Mouse (Mus musculus) heart, adult 2 months (tissue): ENCODE data around the gene Gprc5b. TPM values are rescaled to one million over a fixed set of nuclear protein-coding genes. Genes with fewer than 3 reads are reported as not detected.

Experiments used
- DNase-seq, 2 experiments: peaks; one replicate each; pipeline ENCODE4 v3.0.0; 2021
- H3K27ac ChIP-seq: fragments of 200-600 bp; 2 replicates; pipeline ENCODE4 v1.8.1; 2022
- H3K27me3 ChIP-seq: fragments of 200-500 bp; 2 replicates; pipeline ENCODE4 v1.6.1; 2012; ENCODE audit warnings: mild to moderate bottlenecking, low read length, inconsistent platforms, mixed read lengths; ENCODE audit not compliant: control insufficient read depth, insufficient read depth
- H3K36me3 ChIP-seq: fragments of 200-500 bp; 2 replicates; pipeline ENCODE4 v1.6.1; 2012; ENCODE audit warnings: low read length, inconsistent platforms; ENCODE audit not compliant: control insufficient read depth, insufficient read depth
- H3K4me1 ChIP-seq: fragments of 200-500 bp; 2 replicates; pipeline ENCODE4 v1.6.1; 2011; ENCODE audit warnings: low read length; ENCODE audit not compliant: control insufficient read depth, insufficient read depth
- H3K4me3 ChIP-seq: fragments of 200-600 bp; 2 replicates; pipeline ENCODE4 v1.8.1; 2022
- H3K79me2 ChIP-seq: fragments of 200-500 bp; replicated peaks from 2 replicates; pipeline ENCODE4 v1.6.1; 2012; ENCODE audit warnings: mild to moderate bottlenecking, inconsistent platforms, low read length, moderate library complexity, mixed read lengths; ENCODE audit not compliant: control insufficient read depth, insufficient read depth
- H3K9ac ChIP-seq: fragments of 200-500 bp; 2 replicates; pipeline ENCODE4 v1.6.1; 2012; ENCODE audit warnings: low read depth, mild to moderate bottlenecking, control low read depth, inconsistent platforms, low read length, mixed read lengths
- CTCF ChIP-seq: fragments of 200-600 bp; IDR thresholded peaks from 2 replicates; pipeline ENCODE4 v1.8.1; 2022; ENCODE audit warnings: antibody characterized with exemption, mild to moderate bottlenecking, moderate library complexity
- EP300 ChIP-seq: fragments of 200-500 bp; IDR thresholded peaks from 2 replicates; pipeline ENCODE4 v1.6.1; 2011; ENCODE audit warnings: low read depth, low read length, control low read depth; ENCODE audit not compliant: insufficient read depth
- POLR2A ChIP-seq: fragments of 200-500 bp; IDR thresholded peaks from 2 replicates; pipeline ENCODE4 v1.6.1; 2011; ENCODE audit warnings: mild to moderate bottlenecking, low read depth, low read length, control low read depth; ENCODE audit not compliant: insufficient read depth
- WGBS: fragments of 180-500 bp; shearing (Covaris S2); methylation state at CpG from one replicate; pipeline ENCODE4 v1.1.7; 2018; 5-methylcytosine and 5-hydroxymethylcytosine counted together
- intact Hi-C: fragments of 180-260 bp; cut with DNase I; formaldehyde crosslinking; loops from one replicate; pipeline ENCODE4 v1.15.1; 2025
- polyA plus RNA-seq: library from polyadenylated mRNA; depleted of rRNA; stranded (reverse); fragments of >200 nt; gene quantifications from 2 replicates; pipeline ENCODE4 v1.2.3, GENCODE M21; 2012
- total RNA-seq, 2 experiments: library from RNA; stranded (reverse); gene quantifications; 2 replicates each; pipeline ENCODE4 v1.2.3; 2021

Gene Gprc5b
- total and polyA plus RNA-seq, 3 experiments, result 11.3 to 24.0 (median 11.6) TPM

GRCm38 (mm10) chr7:118942297-118942696 is 52.7 kb downstream of the Gprc5b start:
- H3K79me2 ChIP-seq, result no peaks in the 10 kb centered on the region
- peaks cover 2% of the 10 kb centered on the region for H3K4me1 ChIP-seq
- H3K9ac ChIP-seq, result no peak overlapping the region
- no peak for DNase-seq
- WGBS, result 90% methylated on average over 3 of the region's 3 CpGs
- H3K4me3 ChIP-seq, result no peak overlapping the region
- H3K27me3 ChIP-seq, result no peaks in the 10 kb centered on the region
- TF ChIP-seq POLR2A (no peak), EP300 (no peak), CTCF (no peak)
- no peak overlapping the region for H3K27ac ChIP-seq
- H3K36me3 ChIP-seq, result no peaks in the 10 kb centered on the region
- intact Hi-C loops, result no loop called here

GRCm38 (mm10) chr7:118937469-118938387 is 57.3 kb downstream of the Gprc5b start:
- intact Hi-C loops, result no loop called here
- no peak for TF ChIP-seq CTCF
- no peak for TF ChIP-seq POLR2A
- no peak for TF ChIP-seq EP300
- no peak for DNase-seq
- Histone ChIP-seq H3K79me2 (no peaks in the 10 kb centered on the region), H3K27me3 (no peaks in the 10 kb centered on the region), H3K36me3 (no peaks in the 10 kb centered on the region), H3K4me1 (peaks cover 7% of the 10 kb centered on the region), H3K27ac (no peak overlapping the region), H3K9ac (no peak overlapping the region), H3K4me3 (no peak overlapping the region)
- 49% methylated on average over 11 of the region's 11 CpGs for WGBS

GRCm38 (mm10) chr7:118936844-118937243 is 58.2 kb downstream of the Gprc5b start:
- no peak for TF ChIP-seq POLR2A
- Histone ChIP-seq H3K9ac (no peak overlapping the region), H3K79me2 (no peaks in the 10 kb centered on the region), H3K4me1 (peaks cover 7% of the 10 kb centered on the region), H3K27me3 (no peaks in the 10 kb centered on the region), H3K36me3 (no peaks in the 10 kb centered on the region), H3K4me3 (no peak overlapping the region), H3K27ac (no peak overlapping the region)
- WGBS, result 72% methylated on average over 4 of the region's 4 CpGs
- intact Hi-C loops, result no loop called here
- DNase-seq, result no peak

- Histone ChIP-seq H3K9ac (no peak overlapping the region), H3K79me2 (no peaks in the 10 kb centered on the region), H3K27ac (peak overlapping the region; percentile 51), H3K36me3 (no peaks in the 10 kb centered on the region), H3K4me1 (peaks cover 9% of the 10 kb centered on the region), H3K4me3 (no peak overlapping the region), H3K27me3 (no peaks in the 10 kb centered on the region)
- intact Hi-C loops, result no loop called here
- WGBS, result 11% methylated on average over 2 of the region's 2 CpGs
- DNase-seq, result peak; percentile 67 to 81
- TF ChIP-seq POLR2A (no peak), CTCF (no peak), EP300 (no peak)
Observed at GRCm38 (mm10) chr7:118935306-118935705, 59.7 kb downstream of the Gprc5b start.

- peaks cover 12% of the 10 kb centered on the region for H3K4me1 ChIP-seq
- no peak overlapping the region for H3K4me3 ChIP-seq
- intact Hi-C loops, result no loop called here
- H3K9ac ChIP-seq, result no peak overlapping the region
- H3K27me3 ChIP-seq, result no peaks in the 10 kb centered on the region
- WGBS, result 80% methylated on average over 17 of the region's 17 CpGs
- DNase-seq, result peak in 1 of 2 experiments; percentile 31
- H3K36me3 ChIP-seq, result no peaks in the 10 kb centered on the region
- peak overlapping the region; percentile 23; the same call in 1 of the 2 replicates for H3K27ac ChIP-seq
- no peak for TF ChIP-seq EP300
- TF ChIP-seq CTCF, result no peak
- no peak for TF ChIP-seq POLR2A
- no peaks in the 10 kb centered on the region for H3K79me2 ChIP-seq
Observed at GRCm38 (mm10) chr7:118931502-118932395, 63.3 kb downstream of the Gprc5b start.
